Mouse (Mus musculus): ENCODE measurements around the gene Vmn1r42. TPM values are rescaled to one million over a fixed set of nuclear protein-coding genes. Genes with fewer than 3 reads are reported as not detected.

Gene Vmn1r42
- not detected for polyA plus RNA-seq (2014; fragmentation: Illumina TruSeq; extraction: RNeasy Lipid Tissue Mini Kit (QIAGEN cat#74804); ENCODE audit: low read depth, low replicate concordance)

DNA sequence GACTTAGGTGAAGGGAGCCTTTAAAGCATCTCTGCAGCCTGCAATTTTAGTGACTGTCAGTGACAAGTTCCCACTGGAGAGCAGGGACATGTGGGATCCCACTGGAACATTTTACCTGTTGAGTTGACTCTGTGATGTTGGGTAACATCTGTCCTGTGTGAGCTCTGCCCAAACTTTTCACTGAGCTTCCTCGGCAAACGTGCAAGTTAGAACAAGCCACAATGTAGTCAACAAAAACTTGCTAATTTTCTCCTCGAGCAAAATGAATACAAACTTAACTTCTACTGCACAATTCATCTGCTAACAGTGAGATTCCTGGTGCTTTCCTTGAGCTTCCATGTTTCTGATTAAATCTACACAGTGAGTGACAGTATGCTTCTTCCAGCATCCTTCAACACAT, at the start of gene Vmn1r42, which contains the start of gene Vmn1r43:
TSS of gene Vmn1r42 (minus strand) at position 101 of the 400 bp plus-strand sequence.
TSS of gene Vmn1r43 (minus strand) at position 101 of the 400 bp plus-strand sequence.

DNA sequence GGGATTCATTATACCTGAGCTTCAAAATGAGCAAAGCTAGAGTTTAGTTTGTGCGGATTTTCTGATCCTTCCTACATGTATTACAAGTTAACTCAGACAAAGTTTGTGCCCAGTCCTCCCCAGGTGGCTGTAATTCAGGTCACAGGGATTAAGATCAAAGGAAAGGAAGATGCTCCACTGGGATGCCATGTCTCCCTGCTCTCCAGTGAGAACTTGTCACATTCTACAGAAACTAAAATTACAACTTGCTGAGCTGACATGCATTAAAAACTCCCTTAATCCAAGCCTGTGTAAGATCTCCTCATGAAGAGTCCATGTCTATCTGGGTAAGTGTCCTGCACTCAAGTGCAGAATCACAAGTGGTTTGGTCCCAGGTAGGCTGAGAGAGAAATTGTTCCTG, 7.1 kb upstream of the Vmn1r42 start, which contains the start of gene Vmn1r44:
TSS of gene Vmn1r44 (plus strand) at position 301 of the 400 bp plus-strand sequence.

Other genes starting within 250 kb of the Vmn1r42 start
- gene Txnrd3, start 232.4 kb downstream of the Vmn1r42 start, polyA plus RNA-seq (2014; fragmentation: Illumina TruSeq; extraction: RNeasy Lipid Tissue Mini Kit (QIAGEN cat#74804); ENCODE audit: low read depth, low replicate concordance): 6.1 TPM
- gene Vmn1r40, start 168.9 kb downstream of the Vmn1r42 start, polyA plus RNA-seq (2014; fragmentation: Illumina TruSeq; extraction: RNeasy Lipid Tissue Mini Kit (QIAGEN cat#74804); ENCODE audit: low read depth, low replicate concordance): not detected
- not detected for gene Vmn1r41, start 135.6 kb downstream of the Vmn1r42 start, polyA plus RNA-seq (2014; fragmentation: Illumina TruSeq; extraction: RNeasy Lipid Tissue Mini Kit (QIAGEN cat#74804); ENCODE audit: low read depth, low replicate concordance)
- gene Vmn1r43, start within 50 bp of the Vmn1r42 start, polyA plus RNA-seq (2014; fragmentation: Illumina TruSeq; extraction: RNeasy Lipid Tissue Mini Kit (QIAGEN cat#74804); ENCODE audit: low read depth, low replicate concordance): not detected
- gene Vmn1r44, start 7.2 kb upstream of the Vmn1r42 start, polyA plus RNA-seq (2014; fragmentation: Illumina TruSeq; extraction: RNeasy Lipid Tissue Mini Kit (QIAGEN cat#74804); ENCODE audit: low read depth, low replicate concordance): not detected
- not detected for gene Vmn1r45, start 64.2 kb upstream of the Vmn1r42 start, polyA plus RNA-seq (2014; fragmentation: Illumina TruSeq; extraction: RNeasy Lipid Tissue Mini Kit (QIAGEN cat#74804); ENCODE audit: low read depth, low replicate concordance)
- not detected for gene Vmn1r46, start 92.9 kb upstream of the Vmn1r42 start, polyA plus RNA-seq (2014; fragmentation: Illumina TruSeq; extraction: RNeasy Lipid Tissue Mini Kit (QIAGEN cat#74804); ENCODE audit: low read depth, low replicate concordance)
- gene Vmn1r47, start 139.7 kb upstream of the Vmn1r42 start, polyA plus RNA-seq (2014; fragmentation: Illumina TruSeq; extraction: RNeasy Lipid Tissue Mini Kit (QIAGEN cat#74804); ENCODE audit: low read depth, low replicate concordance): not detected
- not detected for gene Vmn1r48, start 160.4 kb upstream of the Vmn1r42 start, polyA plus RNA-seq (2014; fragmentation: Illumina TruSeq; extraction: RNeasy Lipid Tissue Mini Kit (QIAGEN cat#74804); ENCODE audit: low read depth, low replicate concordance)
- not detected for gene Vmn1r49, start 202.1 kb upstream of the Vmn1r42 start, polyA plus RNA-seq (2014; fragmentation: Illumina TruSeq; extraction: RNeasy Lipid Tissue Mini Kit (QIAGEN cat#74804); ENCODE audit: low read depth, low replicate concordance)
- gene Vmn1r50, start 225.0 kb upstream of the Vmn1r42 start, polyA plus RNA-seq (2014; fragmentation: Illumina TruSeq; extraction: RNeasy Lipid Tissue Mini Kit (QIAGEN cat#74804); ENCODE audit: low read depth, low replicate concordance): not detected
- gene Vmn1r51, start 246.2 kb upstream of the Vmn1r42 start, polyA plus RNA-seq (2014; fragmentation: Illumina TruSeq; extraction: RNeasy Lipid Tissue Mini Kit (QIAGEN cat#74804); ENCODE audit: low read depth, low replicate concordance): not detected

Measured in sigmoid colon, adult 10 weeks (tissue).